Mouse (Mus musculus): Measurements from ENCODE around the gene Hnmt. TPM values are rescaled to one million over a fixed set of nuclear protein-coding genes. Genes with fewer than 3 reads are reported as not detected.
"Not testable (repeated sequence)": the region's sequence is repeated elsewhere in the genome, so short reads cannot be mapped to it uniquely, and the experiment has no call there.

Hnmt gene
- 10 to 100 TPM; 12.0 to 14.0 TPM for total RNA-seq (2021)
- long read RNA-seq, experiment 1, transcript Hnmt-202 (6 exons, 994 nt): major isoform, 8 of 14 reads
- long read RNA-seq, experiment 1, partial matches to known transcripts: 0 of 14 reads
- long read RNA-seq, experiment 1, other reads (novel, unspliced or antisense): 3 of 14 reads
- long read RNA-seq, experiment 2, partial matches to known transcripts: 0 of 5 reads
- long read RNA-seq, experiment 2, other reads (novel, unspliced or antisense): 1 of 5 reads

- DNase-seq: no peak
- intact Hi-C loops (cut with DNase I): no loop called here
Observed at GRCm38 (mm10) chr2:24049344-24049990, at the start of gene Hnmt. Hnmt (minus strand) TSS chr2:24049394.

DNA sequence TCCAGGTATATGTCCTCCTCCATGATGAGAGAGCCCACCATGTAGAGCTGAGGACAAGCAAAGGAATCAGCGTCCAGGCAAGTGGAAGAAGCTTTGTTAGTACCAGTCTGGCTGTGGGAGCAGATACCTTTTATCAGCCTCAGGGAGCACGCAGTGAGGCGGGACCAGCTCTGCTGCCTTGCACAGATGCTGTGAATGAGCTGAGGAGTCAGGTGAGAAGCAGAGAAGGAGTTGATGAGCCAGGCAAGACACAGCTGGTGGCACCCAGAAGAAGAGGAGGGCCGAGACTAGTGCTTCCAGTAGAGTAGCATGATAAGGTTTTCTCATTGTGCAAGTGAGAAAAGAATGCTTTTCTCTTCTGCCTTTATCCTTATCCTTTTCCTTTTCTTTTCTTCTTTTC lies 47.3 kb upstream of the Hnmt start, which contains the start of gene Tbpl2:
Gene Tbpl2 (minus strand): TSS at position 101 of the 400 bp plus-strand sequence.
- intact Hi-C loops (cut with DNase I): no loop called here
- no peak for DNase-seq

GRCm38 (mm10) chr2:24090921-24091320 lies 41.7 kb upstream of the Hnmt start:
- DNase-seq: no peak
- intact Hi-C loops (cut with DNase I): no loop called here

DNA sequence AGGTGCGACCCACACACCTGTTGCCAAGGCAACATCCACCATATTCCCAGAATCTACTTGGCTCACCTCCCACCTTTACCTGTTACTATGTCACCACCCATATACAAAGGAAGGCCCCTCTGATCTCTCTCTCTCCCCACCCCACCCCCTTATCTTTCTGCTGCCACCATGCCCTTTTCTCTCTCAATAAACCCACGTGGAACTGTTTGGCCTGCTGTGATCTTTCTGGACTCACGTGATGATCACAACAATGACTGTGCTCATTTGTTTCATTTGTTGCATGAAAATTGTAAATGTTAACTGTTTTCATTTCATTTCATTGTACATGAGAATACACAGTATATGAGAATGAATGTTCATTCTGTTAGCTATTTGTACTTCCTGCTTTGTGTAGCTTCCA lies 1.3 kb upstream of the Hnmt start:
- intact Hi-C loops (cut with DNase I): no loop called here

GRCm38 (mm10) chr2:24048480-24049097 lies 605 bp downstream of the Hnmt start:
- DNase-seq: peak; percentile 51 to 60
- intact Hi-C loops (cut with DNase I): no loop called here

More for the DNA sequence above, 1.3 kb upstream of the Hnmt start:
- no peak for DNase-seq

- no peak for DNase-seq
- intact Hi-C loops (cut with DNase I): no loop called here
Observed at GRCm38 (mm10) chr2:24047551-24048479, 1.4 kb downstream of the Hnmt start.

DNA sequence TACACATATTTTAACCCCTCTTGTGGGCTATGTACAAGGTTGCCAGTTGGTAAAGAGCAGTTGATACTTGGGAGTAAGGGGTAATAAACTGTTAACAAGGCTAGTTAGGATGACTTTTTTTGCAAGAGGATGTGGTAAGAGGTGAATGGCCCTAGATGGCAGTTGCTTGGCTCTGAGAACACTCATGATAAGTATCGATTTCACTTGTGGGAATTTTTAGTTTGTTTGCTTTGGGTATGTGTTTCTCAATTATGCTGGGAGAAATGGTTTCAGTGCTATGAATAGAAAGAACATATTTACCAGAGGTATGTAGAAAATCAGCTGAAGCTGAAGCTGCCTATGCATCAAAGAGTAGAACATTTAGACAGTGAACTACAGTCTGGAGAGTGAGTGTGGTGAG lies 6.3 kb downstream of the Hnmt start:
- intact Hi-C loops (cut with DNase I): no loop called here
- DNase-seq: no peak

- intact Hi-C loops (cut with DNase I): no loop called here
- DNase-seq: no peak
Observed at GRCm38 (mm10) chr2:24040531-24040930, 8.7 kb downstream of the Hnmt start.

GRCm38 (mm10) chr2:24019386-24019785 lies 29.8 kb downstream of the Hnmt start:
- DNase-seq; intact Hi-C loops (cut with DNase I): not testable (repeated sequence)

DNA sequence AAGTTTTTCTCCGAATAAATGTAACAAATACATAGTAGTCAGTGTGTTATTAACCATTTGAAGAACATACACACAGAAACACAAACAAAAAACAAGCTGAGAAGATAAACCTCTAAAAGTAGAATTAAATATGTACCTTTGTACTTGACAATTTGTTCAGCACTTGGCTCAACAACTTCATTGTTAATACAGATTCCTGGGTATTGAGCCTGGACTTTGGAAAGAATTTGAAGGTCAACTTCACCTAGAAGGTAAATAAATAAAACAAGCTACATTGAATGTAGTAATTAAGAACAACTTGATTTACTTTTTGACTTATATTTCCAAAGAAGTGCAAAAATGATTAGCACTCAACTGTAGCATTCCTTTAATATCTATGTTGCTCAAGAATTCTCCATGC lies 30.2 kb downstream of the Hnmt start:
- no peak for DNase-seq
- intact Hi-C loops (cut with DNase I): no loop called here

DNA sequence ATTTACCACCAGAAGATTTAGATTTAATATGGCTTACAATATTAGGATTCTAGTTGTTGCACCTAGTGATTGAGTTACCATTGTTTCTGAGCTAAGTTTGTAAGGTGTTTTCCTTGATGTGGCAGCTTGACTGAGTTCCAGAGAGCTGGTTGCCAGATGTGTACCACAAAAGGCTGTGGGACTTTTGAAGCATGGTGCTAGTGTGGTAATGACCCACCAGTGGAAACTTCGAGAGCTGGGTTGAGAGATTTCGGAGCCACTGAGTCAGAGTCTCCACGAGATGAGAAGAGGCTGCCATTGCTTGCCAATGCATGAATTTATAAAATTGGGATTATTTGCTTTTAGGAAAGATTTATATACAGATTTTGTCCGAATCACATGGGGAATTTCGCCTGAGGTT lies 34.2 kb downstream of the Hnmt start:
- no peak for DNase-seq
- intact Hi-C loops (cut with DNase I): no loop called here

DNA sequence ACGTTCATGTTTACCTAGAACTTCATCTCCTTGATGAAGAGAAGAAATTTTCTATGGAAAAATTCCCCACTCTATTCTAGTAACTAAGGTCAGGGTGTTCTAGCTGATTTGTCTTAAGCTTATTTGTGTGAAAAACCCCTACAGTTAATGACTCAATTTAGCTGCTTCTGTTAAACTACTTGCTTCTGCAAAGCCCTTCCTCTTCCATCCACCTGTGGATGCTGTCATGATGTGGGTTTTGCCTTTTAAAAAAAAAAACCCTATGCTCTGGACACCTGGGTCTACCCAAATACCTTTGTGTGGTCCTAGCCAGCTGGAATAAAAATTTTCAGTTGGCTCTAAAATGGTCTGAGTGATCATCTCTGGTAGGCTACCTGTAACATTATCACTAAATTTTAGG lies 49.9 kb downstream of the Hnmt start:
- intact Hi-C loops (cut with DNase I): no loop called here
- DNase-seq: no peak

- intact Hi-C loops (cut with DNase I): no loop called here
- no peak for DNase-seq
Observed at GRCm38 (mm10) chr2:23998836-23999235, 50.4 kb downstream of the Hnmt start.

GRCm38 (mm10) chr2:23996830-23997229 lies 52.4 kb downstream of the Hnmt start:
- intact Hi-C loops (cut with DNase I): no loop called here
- no peak for DNase-seq

DNA sequence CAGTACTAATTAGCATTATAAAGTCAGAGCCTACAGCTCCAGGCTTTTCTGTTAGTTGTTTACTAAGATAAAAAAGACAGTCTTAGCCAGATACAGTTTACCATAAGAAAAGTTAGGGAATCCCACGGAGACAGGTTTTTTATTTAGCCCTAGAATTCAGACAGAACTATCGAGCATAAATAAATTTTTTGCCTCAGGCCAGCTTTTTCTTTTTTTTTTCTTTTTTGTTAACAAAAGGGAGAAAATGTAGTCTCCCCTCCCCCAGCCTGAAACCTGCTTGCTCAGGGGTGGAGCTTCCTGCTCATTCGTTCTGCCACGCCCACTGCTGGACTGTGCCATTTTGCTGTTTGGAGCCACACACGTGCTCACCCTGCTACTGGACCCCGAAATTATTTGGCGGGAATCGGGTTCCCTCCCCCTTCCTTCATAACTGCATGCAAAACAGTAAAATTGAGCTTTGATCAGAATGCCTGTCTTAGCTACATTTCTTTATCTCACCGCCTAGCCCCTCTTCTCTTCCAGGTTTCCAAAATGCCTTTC lies 59.1 kb downstream of the Hnmt start:
- DNase-seq; intact Hi-C loops (cut with DNase I): not testable (repeated sequence)

DNA sequence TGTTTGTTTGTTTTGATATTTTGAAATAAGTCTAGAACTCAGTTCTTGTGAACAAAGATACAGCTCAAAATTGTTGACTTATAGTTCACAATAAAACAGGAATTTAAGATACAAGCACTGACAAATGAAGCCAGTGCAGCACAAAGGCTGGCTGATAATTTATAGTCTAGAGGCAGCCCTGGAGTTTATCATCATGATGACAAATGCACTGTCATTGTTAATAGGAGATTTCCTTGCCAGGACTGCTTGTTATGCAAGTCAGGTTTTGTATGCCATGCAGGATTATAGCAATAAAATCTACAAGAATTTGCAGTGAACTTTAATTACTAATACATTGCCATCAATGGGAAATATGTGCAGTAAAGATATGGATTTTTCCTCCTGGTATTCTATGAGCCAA lies 61.9 kb downstream of the Hnmt start:
- DNase-seq: no peak
- intact Hi-C loops (cut with DNase I): no loop called here

DNA sequence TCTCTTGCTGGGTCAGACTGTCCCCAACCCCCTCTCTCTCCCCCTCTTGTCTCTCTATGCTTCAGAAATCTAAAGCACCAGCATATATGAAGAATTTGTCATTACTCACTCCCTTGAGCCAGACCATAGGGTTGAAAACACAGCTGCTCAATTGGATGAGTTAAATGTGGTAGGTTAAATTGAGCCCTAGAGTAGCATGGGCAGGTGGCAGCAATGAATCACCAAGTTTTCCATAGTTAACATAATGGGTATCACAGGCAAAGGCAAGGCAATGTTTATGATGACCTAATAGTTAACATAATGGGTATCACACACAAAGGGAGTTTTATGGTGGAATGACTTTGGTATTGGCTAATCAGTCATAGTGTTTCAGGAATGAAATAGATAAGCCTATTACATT lies 65.9 kb downstream of the Hnmt start:
- intact Hi-C loops (cut with DNase I): no loop called here
- DNase-seq: no peak

DNA sequence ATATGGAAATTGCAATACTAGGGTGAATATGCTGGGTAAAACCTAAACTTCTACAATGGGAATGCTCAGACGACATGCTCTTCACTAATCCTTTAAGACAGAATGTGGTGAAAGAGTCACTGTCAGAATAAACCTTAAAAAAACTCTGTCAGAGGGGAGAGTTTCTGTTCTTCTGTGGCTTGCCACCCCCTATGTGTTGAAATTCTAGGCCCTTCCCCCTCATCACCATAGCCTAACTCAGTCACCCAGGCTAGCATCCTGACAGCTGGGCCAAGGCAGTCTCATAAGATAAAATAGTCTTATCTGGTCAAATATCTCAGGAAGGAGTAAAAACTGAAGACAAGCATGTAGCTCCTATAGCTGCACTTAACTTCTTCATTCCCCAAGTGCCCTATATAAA lies 66.3 kb downstream of the Hnmt start:
- DNase-seq: no peak
- intact Hi-C loops (cut with DNase I): no loop called here

DNA sequence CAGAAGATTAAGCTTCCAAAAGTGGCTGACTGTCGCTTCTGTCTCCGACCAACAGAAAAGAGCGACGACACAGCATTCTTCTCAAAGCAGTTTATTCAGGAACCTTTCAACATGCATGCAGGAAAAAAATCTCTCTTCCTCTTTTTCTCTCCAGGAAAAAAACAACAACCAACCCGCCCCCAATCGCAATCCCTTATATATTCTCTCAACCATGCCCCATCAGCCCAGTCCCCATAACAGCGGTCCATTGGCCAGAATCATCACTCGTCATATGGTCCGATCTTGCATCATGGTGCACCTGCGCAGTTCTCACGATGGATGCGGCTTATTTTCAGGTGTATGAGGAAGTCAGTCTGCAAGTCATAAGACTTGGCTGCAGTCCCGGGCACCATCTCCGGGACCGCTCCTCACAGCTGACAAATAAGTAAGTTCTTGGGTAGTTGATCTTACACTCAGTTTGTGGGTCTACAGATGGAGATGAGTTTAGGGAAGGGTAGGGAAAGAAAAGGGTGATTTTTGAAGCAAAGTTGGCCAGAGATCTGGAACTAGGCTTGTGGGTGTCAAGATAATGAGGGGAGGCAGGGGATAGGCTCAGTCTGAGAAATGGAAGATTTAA lies 88.4 kb downstream of the Hnmt start:
- intact Hi-C loops (cut with DNase I); DNase-seq: not testable (repeated sequence)
